Mouse (Mus musculus): Measurements from ENCODE around the gene Igsf21.

DNA sequence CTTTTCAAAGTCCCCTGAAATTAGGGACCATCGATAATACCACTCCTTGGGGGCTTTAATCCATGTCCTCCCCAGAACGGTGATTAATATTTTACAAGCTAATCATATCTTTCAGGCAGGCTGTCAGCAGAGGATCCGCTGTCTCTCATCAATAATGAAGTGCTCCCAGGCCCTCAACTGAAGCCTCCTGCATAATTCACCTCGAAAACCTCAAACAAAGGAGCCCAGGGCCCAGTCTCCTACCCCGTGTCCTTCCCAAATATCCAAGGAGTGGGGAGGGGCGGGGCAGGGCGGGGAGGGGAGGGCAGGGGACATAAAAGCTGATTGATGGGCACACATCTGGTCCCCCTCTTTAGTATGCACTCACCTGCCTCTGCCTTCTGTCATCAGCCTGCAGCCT lies 247.6 kb downstream of the Igsf21 start:
- TF ChIP-seq TAL1 (IDR thresholded peaks at IDR 0.05; ENCODE audit: low read length) (no peak), GATA1 (IDR thresholded peaks at IDR 0.05; ENCODE audit: low read length) (no peak)
